Mouse (Mus musculus): ENCODE measurements at regions not wholly inside any gene's neighbourhood (a gene's known extent, or its start where the extent isn't known, plus 50 kb on each side); places are given as distances from the start of the nearest gene placed in this dataset.

DNA sequence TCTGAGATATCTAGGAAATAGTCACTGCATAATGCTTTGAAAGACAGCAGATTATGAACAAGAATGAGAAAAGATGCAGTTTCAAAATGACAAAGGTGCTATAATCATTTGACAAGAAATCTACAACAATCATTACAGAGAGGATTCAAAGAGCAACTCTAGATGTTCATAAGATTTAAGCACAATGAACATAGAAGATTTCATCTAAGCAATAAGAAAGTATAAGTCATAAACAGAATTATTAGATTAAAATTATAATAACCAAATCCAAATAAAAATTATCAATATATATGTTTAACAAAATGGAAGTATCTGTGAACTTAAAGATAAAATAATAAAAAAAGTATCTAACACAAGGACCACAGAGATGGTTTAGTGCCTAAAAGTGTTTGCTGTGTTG is 783.9 kb downstream of the Stpg2 start:
- Histone ChIP-seq H3K9ac (no peak overlapping the region), H3K4me2 (no peak overlapping the region), H3K4me1 (replicated peaks) (no peaks in the 10 kb centered on the region), H3K27me3 (no peaks in the 10 kb centered on the region), H3K27ac (no peak overlapping the region), H3K9me3 (no peaks in the 10 kb centered on the region), H3K4me3 (no peak overlapping the region), H3K36me3 (no peaks in the 10 kb centered on the region)
- ATAC-seq (ENCODE audit: low FRiP score), result no peak

DNA sequence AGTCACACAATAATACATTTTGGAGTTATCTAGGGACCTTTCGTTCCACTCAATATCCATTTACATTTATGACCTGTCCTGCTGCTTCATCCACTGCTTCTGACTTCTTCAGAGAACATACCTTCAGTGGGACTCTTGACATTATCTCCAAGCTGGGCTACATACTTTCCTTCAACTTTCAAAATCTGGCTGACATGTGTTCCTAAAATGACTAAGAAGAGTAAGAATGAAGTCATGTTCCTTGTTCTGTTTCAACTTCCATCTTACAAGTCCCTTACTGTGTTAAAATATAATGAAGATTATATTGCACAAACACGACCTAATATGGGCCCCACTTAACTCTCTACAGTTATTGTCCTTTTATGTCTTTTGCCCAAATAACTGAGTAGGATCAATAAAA is 807.0 kb downstream of the Stpg2 start:
- Histone ChIP-seq H3K27me3 (no peaks in the 10 kb centered on the region), H3K9ac (no peak overlapping the region), H3K4me2 (no peak overlapping the region), H3K4me3 (no peak overlapping the region), H3K36me3 (no peaks in the 10 kb centered on the region), H3K4me1 (replicated peaks) (no peaks in the 10 kb centered on the region), H3K27ac (no peak overlapping the region), H3K9me3 (no peaks in the 10 kb centered on the region)
- WGBS, result 84% methylated on average over 2 of the region's 2 CpGs
- no peak for ATAC-seq (ENCODE audit: low FRiP score)

DNA sequence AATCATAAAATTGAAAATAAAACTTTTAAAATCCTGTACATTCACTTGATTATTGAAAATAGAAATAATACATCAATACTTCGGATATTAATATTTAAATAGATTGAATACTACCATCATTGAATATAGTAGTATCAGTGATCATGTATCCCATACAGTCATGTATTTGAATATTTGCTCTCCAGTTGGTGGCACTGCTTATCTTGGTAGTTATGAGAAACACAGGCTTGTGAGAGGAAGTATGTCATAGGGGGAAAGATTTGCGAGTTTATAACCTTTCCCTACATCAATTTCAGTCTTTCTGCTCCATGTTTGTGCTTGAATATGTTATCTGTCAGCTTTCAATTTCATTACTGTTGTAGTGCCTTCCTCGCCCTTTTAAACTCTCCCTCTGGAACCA is 828.6 kb downstream of the Stpg2 start:
- 88% methylated on average over 3 of the region's 3 CpGs for WGBS
- Histone ChIP-seq H3K4me1 (replicated peaks) (no peaks in the 10 kb centered on the region), H3K9me3 (no peaks in the 10 kb centered on the region), H3K36me3 (no peaks in the 10 kb centered on the region), H3K27me3 (no peaks in the 10 kb centered on the region), H3K4me2 (no peak overlapping the region), H3K27ac (no peak overlapping the region), H3K9ac (no peak overlapping the region), H3K4me3 (no peak overlapping the region)
- ATAC-seq (ENCODE audit: low FRiP score), result no peak

DNA sequence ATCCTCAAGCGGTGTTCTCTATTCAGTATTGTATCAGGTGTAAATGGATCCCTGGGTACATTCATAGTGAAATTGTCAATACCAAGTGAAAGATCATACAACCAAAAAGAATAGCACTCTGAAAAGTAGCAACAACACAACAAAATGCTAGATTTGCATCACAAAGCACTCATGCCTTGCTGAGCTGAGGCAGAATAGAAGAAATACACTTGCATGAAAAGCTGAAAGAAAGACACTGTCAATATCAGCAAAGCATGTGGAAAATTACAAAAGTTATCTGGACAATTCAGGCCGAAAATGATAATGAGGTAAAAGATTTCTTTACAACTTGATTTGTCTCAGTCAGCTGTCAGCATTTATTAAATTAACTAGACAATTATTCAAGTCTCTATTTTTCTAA is 829.6 kb downstream of the Stpg2 start:
- Histone ChIP-seq H3K9me3 (no peaks in the 10 kb centered on the region), H3K4me3 (no peak overlapping the region), H3K4me2 (no peak overlapping the region), H3K27me3 (no peaks in the 10 kb centered on the region), H3K4me1 (replicated peaks) (no peaks in the 10 kb centered on the region), H3K9ac (no peak overlapping the region), H3K36me3 (no peaks in the 10 kb centered on the region), H3K27ac (no peak overlapping the region)
- WGBS, result 33% methylated on average over 2 of the region's 2 CpGs
- no peak for ATAC-seq (ENCODE audit: low FRiP score)

DNA sequence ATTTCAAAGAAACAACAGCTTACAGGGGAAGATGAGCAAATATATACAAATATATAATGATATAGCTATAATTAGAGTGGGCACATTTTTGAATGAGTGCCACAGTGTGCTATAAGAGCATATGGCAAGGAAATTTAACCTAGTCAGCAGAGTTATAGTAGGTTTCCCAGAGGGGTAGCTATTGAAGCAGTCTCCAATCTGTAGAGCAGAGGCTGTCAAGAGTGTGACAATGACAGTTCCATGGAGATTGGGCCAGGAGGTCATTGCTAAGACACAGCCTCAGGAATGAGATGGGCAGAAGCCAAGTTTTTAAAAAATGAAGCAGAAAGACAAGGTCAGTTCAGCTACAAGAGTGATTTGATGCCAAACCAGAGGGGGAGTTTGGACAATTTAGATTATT is 839.4 kb downstream of the Stpg2 start:
- no peak for ATAC-seq (ENCODE audit: low FRiP score)
- Histone ChIP-seq H3K4me2 (no peak overlapping the region), H3K4me1 (replicated peaks) (no peaks in the 10 kb centered on the region), H3K9ac (no peak overlapping the region), H3K9me3 (no peaks in the 10 kb centered on the region), H3K27me3 (no peaks in the 10 kb centered on the region), H3K4me3 (no peak overlapping the region), H3K36me3 (no peaks in the 10 kb centered on the region), H3K27ac (no peak overlapping the region)

DNA sequence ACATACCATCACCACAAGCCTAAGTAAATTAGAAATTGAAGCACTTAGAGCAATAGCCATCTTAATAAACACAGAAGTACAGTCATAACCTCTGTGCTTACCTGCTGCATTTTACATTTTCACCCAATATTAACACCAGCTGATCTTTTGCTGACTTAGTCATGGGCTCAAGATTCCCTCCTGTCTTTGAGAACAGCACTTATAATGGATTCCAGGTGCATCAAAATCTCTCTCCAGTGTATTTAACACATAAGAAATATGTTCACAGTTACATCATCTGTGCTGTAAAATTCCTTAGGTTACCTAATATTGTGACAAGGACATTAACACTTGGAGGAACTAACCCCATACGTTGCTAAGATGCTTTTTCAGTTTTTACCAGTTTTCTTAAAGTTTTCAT is 849.1 kb downstream of the Stpg2 start:
- Histone ChIP-seq H3K27ac (no peak overlapping the region), H3K4me2 (no peak overlapping the region), H3K9me3 (no peaks in the 10 kb centered on the region), H3K27me3 (no peaks in the 10 kb centered on the region), H3K4me3 (no peak overlapping the region), H3K4me1 (replicated peaks) (no peaks in the 10 kb centered on the region), H3K9ac (no peak overlapping the region), H3K36me3 (no peaks in the 10 kb centered on the region)
- 84% methylated on average over 1 of the region's 1 CpGs for WGBS
- no peak for ATAC-seq (ENCODE audit: low FRiP score)

DNA sequence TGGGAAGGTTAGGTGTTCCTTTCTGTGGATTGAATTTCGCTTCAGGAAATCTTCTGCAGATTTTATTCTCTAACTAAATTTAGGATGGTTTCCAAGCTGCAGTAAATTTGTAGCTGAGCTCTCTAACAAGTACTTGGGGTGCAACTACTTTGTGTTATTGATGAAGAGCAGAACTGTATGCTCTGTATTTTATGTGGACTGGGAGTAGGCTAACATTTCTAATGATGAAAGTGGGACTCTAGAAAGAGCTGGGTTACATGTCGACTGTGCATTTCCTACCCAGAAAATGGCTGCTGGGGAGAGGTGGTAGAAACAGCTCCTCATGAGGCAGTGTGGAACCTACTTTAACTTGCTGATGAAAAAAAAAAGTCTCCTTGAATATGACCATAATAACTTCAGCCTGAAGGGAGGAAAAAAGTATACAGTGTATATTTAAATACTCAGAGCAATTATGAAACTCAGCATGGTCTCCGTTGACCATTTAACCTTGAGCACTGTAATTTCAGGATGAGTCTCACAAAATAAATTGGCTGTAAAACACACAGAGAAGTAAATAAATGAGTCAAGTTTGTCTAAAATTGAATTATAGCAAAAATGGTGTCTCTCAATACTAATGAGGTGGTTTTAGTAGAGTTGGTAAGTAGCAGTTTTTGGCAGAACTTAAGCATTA is 852.6 kb downstream of the Stpg2 start:
- Histone ChIP-seq H3K36me3 (no peaks in the 10 kb centered on the region), H3K4me3 (no peak overlapping the region), H3K9me3 (no peaks in the 10 kb centered on the region), H3K4me2 (no peak overlapping the region), H3K27me3 (no peaks in the 10 kb centered on the region), H3K9ac (no peak overlapping the region), H3K27ac (no peak overlapping the region), H3K4me1 (replicated peaks) (no peaks in the 10 kb centered on the region)
- 91% methylated on average over 3 of the region's 3 CpGs for WGBS
- ATAC-seq (ENCODE audit: low FRiP score), result no peak

DNA sequence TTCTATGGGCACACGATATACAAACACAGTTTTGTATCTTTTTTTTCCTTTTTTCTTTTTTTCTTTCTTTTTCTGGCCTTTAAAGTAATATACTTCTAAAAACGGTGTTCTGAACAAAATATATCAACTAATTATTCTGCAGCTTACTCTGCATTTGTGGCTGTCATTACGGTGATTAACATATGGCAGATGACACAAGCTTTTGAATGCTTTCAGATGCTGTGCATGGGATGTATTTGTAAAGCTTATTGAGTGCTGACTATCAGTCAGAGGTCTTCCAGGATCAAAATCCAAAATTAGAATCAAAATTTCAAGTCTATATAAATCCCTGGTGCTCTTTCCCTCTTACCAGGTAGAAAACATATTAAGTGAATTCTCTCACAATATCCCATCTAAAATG is 853.6 kb downstream of the Stpg2 start:
- WGBS, result 86% methylated on average over 3 of the region's 3 CpGs
- H3K4me2 ChIP-seq, result no peak overlapping the region
- no peaks in the 10 kb centered on the region for H3K36me3 ChIP-seq
- no peak overlapping the region for H3K4me3 ChIP-seq
- no peaks in the 10 kb centered on the region for H3K27me3 ChIP-seq
- no peak overlapping the region for H3K9ac ChIP-seq
- no peak for ATAC-seq (ENCODE audit: low FRiP score)
- no peak overlapping the region for H3K27ac ChIP-seq
- no peaks in the 10 kb centered on the region for H3K9me3 ChIP-seq
- no peaks in the 10 kb centered on the region for H3K4me1 ChIP-seq (replicated peaks)

DNA sequence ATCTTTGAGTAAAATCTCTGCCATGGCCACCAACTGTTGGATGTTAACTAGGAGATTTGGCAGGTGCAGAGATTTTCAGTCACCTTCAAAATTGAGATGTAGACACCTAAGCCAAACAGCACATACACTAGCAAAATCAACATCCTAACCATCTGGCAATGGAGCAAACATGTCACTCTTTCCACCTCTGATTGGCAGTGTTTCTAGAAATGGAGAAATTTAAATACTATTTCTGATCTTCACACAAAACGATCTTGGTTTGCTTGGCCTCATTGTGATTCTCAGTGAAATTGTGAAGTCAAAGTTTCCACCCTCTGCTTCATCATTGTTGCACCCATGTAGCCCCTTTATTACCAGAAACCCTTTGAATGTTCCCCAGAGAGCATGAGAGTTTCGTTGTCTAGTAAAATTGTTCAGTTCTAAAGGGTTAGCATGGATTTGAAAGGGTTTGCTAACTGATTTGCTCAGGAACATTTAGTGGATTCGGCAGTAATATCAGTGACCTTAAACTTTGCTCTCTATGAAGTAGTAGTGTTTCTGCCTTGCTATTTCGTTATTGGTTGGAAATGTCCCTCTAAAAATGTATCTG is 854.1 kb downstream of the Stpg2 start:
- H3K4me1 ChIP-seq (replicated peaks), result no peaks in the 10 kb centered on the region
- H3K27me3 ChIP-seq, result no peaks in the 10 kb centered on the region
- ATAC-seq (ENCODE audit: low FRiP score), result no peak
- no peak overlapping the region for H3K4me3 ChIP-seq
- no peak overlapping the region for H3K4me2 ChIP-seq
- H3K27ac ChIP-seq, result no peak overlapping the region
- no peaks in the 10 kb centered on the region for H3K36me3 ChIP-seq
- WGBS, result 86% methylated on average over 4 of the region's 4 CpGs
- H3K9me3 ChIP-seq, result no peaks in the 10 kb centered on the region
- H3K9ac ChIP-seq, result no peak overlapping the region

DNA sequence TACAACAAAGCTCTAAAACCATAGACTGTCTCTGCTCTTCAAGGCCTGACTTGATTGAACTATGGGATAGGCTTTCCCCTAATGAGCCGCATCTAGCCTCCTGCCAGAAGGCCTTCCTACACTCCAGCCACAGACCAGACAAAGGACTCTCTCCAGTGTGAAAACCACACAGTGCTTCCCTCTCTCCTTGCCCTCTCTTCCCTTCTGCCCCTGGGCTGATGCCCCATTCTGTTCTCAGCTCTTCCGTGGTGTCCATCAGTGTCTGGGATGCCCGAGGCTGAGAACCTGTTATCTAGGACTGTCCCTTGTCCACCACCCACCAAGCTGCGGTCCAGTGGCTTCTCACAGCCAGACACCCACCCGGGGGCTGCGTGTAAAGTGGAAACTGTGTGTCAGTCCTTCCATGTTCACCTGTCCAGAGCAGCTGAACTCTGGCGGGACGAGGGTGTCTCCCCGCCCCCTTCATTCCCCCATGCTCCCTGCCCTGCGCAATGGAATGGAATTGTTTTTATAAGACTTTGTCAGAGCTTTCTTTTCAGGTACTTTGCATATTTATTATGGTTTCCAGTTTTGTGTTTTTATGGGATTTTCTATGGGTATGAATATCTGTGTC is 856.4 kb downstream of the Stpg2 start:
- Histone ChIP-seq H3K27ac (no peak overlapping the region), H3K27me3 (no peaks in the 10 kb centered on the region), H3K9ac (no peak overlapping the region), H3K4me1 (replicated peaks) (0 out of 2 replicates have a peak, but pooled peaks cover 4% of the 10 kb centered on the region), H3K36me3 (no peaks in the 10 kb centered on the region), H3K4me3 (no peak overlapping the region), H3K4me2 (no peak overlapping the region), H3K9me3 (no peaks in the 10 kb centered on the region)
- 93% methylated on average over 10 of the region's 10 CpGs for WGBS
- no peak for ATAC-seq (ENCODE audit: low FRiP score)

DNA sequence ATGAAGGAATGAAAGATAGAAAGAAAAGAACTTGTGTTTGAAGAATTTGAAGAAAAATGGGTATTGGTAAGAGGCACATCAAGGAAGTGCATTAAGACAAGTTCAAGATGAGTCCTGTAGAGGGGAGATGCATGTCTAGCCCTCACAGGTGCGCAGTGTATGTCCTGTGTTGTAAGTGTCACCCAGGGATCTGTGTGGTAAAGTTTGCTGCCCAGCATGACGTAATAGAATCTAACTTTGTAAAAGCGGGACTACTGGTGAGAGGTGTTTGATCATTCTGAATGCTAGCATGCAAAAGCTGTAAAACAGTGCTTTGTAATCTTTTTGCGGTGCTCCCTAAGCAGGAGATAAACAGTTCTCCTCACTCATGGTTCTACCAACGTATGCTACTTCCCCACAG is 857.4 kb downstream of the Stpg2 start:
- H3K4me1 ChIP-seq (replicated peaks), result 0 out of 2 replicates have a peak, but pooled peaks cover 4% of the 10 kb centered on the region
- no peak overlapping the region for H3K27ac ChIP-seq
- H3K9me3 ChIP-seq, result no peaks in the 10 kb centered on the region
- 92% methylated on average over 5 of the region's 5 CpGs for WGBS
- H3K27me3 ChIP-seq, result no peaks in the 10 kb centered on the region
- H3K4me2 ChIP-seq, result no peak overlapping the region
- no peaks in the 10 kb centered on the region for H3K36me3 ChIP-seq
- no peak for ATAC-seq (ENCODE audit: low FRiP score)
- no peak overlapping the region for H3K9ac ChIP-seq
- no peak overlapping the region for H3K4me3 ChIP-seq

DNA sequence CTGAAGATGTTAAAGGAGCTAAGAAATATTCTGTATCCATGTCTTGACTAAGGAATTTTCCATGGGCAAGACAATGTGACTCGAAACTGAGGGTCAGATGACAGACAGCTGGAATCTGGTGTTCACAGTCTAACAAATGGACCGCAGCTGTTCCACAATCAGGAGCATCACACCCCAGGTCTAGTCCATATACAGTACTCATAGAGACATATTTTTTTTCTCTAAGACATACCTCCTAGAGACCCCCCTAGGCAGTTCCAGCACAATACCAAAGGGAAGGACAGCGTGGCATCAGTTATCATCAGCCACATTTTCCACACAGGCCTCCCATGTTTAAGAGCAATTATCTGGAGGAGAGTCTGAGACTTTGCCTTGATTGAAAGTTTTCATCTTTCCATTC is 878.8 kb downstream of the Stpg2 start:
- H3K27me3 ChIP-seq, result no peaks in the 10 kb centered on the region
- 86% methylated on average over 3 of the region's 3 CpGs for WGBS

DNA sequence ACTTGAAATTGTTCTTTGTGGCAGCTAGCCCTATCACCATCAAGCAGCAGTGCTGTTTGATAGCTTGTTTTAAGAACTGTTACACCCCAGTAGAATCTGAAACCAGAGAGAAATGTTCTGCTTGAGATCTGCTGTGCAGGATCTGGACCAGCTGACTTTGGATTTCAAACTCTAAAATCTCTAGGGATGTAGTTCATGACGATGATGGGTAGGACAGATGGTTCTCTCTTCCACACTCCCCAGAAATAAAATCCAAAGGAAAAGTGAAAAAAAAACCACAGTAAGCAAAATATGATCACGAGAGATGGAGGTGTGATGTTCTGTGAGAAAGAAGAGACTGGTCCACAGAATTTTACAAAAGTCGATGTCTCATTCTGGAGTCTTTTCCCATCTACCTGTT is 879.9 kb downstream of the Stpg2 start:
- Histone ChIP-seq H3K27me3 (no peaks in the 10 kb centered on the region), H3K9me3 (no peaks in the 10 kb centered on the region), H3K9ac (no peak overlapping the region), H3K36me3 (no peaks in the 10 kb centered on the region), H3K4me2 (no peak overlapping the region), H3K4me3 (no peak overlapping the region), H3K4me1 (replicated peaks) (no peaks in the 10 kb centered on the region), H3K27ac (no peak overlapping the region)
- ATAC-seq (ENCODE audit: low FRiP score), result no peak
- 90% methylated on average over 3 of the region's 3 CpGs for WGBS

More for the DNA sequence above, 878.8 kb downstream of the Stpg2 start:
- Histone ChIP-seq H3K27ac (no peak overlapping the region), H3K4me1 (replicated peaks) (no peaks in the 10 kb centered on the region), H3K9me3 (no peaks in the 10 kb centered on the region), H3K36me3 (no peaks in the 10 kb centered on the region), H3K9ac (no peak overlapping the region), H3K4me3 (no peak overlapping the region), H3K4me2 (no peak overlapping the region)
- no peak for ATAC-seq (ENCODE audit: low FRiP score)

Measured in hindbrain, embryonic 13.5 days (tissue).